Mouse (Mus musculus): ENCODE data around the gene Orc4. TPM values are rescaled to one million over a fixed set of nuclear protein-coding genes. Genes with fewer than 3 reads are reported as not detected.
"Not testable (repeated sequence)": the region's sequence is repeated elsewhere in the genome, so short reads cannot be mapped to it uniquely, and the experiment has no call there.

Orc4 gene
- polyA plus RNA-seq, 1 experiment = 9.2 TPM

DNA sequence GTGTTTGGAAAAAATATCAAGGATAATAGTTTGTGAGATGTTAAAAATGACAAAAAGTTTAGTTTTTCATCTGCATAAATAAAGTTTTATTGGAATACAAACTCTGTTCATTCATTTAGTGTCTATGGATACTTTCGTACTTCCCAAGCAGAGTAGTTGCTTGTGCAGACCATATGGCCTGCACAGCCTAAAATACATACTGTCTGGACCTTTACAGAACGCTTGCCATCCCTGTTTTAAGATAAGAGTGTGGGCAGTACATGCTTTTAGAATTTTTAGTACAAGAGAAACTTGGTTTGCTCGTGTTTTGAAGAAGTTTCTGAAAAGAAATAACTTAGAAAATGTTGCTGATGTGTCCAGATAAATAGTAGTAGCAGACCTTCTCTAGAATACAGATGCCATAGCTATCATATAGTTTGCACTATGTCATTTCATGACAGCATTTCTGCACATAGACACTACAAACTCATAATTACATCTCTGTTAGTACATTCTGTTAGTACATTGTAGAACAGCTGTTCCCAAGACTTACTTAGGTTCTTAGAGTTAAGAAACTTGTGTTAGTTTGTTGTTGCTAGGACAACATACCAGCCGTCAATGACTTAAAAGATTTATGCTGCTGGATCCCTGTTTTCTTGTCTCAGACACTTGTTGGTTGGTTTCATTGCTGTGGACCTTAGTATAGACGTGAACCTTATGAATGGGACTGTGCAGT is 81.7 kb downstream of the Orc4 start:
- Histone ChIP-seq H3K27me3 (ENCODE audit: control insufficient read depth, insufficient read depth, low read length) (no peaks in the 10 kb centered on the region), H3K27ac (ENCODE audit: control insufficient read depth, insufficient read depth, low read depth, low read length) (no peak overlapping the region), H3K36me3 (ENCODE audit: control insufficient read depth, insufficient read depth, low read length) (no peaks in the 10 kb centered on the region; the same call in 1 of the 2 replicates), H3K4me3 (ENCODE audit: control insufficient read depth, low read depth, low read length) (no peak overlapping the region), H3K4me1 (ENCODE audit: control insufficient read depth, insufficient read depth, low read length) (no peaks in the 10 kb centered on the region)
- TF ChIP-seq CTCF (IDR thresholded peaks at IDR 0.05; ENCODE audit: control insufficient read depth, insufficient read depth, insufficient replicate concordance, low read depth, low read length) (no peak), POLR2A (IDR thresholded peaks at IDR 0.05; ENCODE audit: control insufficient read depth, low read depth, low read length) (no peak)

DNA sequence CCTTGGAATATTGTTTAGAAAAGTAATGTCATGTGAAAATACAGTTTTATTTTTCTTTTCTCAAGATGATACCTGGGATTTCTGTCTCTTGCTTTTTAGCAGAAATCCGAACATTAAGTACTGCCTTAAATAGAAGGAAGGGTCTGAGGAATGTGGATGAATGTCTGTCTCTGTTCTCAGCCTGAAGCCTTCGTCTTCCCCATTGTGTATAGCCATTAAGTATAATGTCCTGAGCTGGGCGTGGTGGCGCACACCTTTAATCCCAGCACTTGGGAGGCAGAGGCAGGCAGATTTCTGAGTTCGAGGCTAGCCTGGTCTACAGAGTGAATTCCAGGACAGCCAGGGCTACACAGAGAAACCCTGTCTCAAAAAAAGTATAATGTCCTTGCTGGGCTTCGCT is 84.5 kb downstream of the Orc4 start:
- H3K4me1 ChIP-seq (ENCODE audit: control insufficient read depth, insufficient read depth, low read length); H3K4me3 ChIP-seq (ENCODE audit: control insufficient read depth, low read depth, low read length); H3K36me3 ChIP-seq (ENCODE audit: control insufficient read depth, insufficient read depth, low read length); H3K27ac ChIP-seq (ENCODE audit: control insufficient read depth, insufficient read depth, low read depth, low read length); H3K27me3 ChIP-seq (ENCODE audit: control insufficient read depth, insufficient read depth, low read length): not testable (repeated sequence)

Other genes with a start within 250 kb of the Orc4 start
- gene Acvr2a, start 136.2 kb downstream of the Orc4 start, polyA plus RNA-seq (2012; rRNA removed) = 3.3 and 4.2 TPM in 2 replicates
- gene Mbd5, start 769 bp downstream of the Orc4 start, polyA plus RNA-seq (2012; rRNA removed) = 11.9 and 12.7 TPM in 2 replicates